Mouse (Mus musculus) midbrain, embryonic 13.5 days (tissue): ENCODE measurements at regions not wholly inside any gene's neighbourhood (a gene's known extent, or its start where the extent isn't known, plus 50 kb on each side); places are given as distances from the start of the nearest gene placed in this dataset.

Source experiments
- ATAC-seq: fragments of 200-750 bp; cut with Nextera tagmentation; 2 replicates; pipeline ENCODE4 v1.8.0; 2017; ENCODE audit warnings: mild to moderate bottlenecking, moderate TSS enrichment, moderate library complexity
- H3K27ac ChIP-seq: fragments of 300-500 bp; sonication (generic); 2 replicates; pipeline ENCODE4 v1.5.1; 2015; ENCODE audit warnings: inconsistent platforms, mild to moderate bottlenecking, moderate library complexity
- H3K27me3 ChIP-seq: fragments of 300-500 bp; sonication (generic); 2 replicates; pipeline ENCODE4 v1.6.1; 2015; ENCODE audit warnings: mild to moderate bottlenecking, inconsistent platforms
- H3K36me3 ChIP-seq: fragments of 300-500 bp; sonication (generic); 2 replicates; pipeline ENCODE4 v1.6.1; 2015; ENCODE audit warnings: mild to moderate bottlenecking, inconsistent platforms
- H3K4me1 ChIP-seq: fragments of 300-500 bp; sonication (generic); replicated peaks from 2 replicates; pipeline ENCODE4 v1.6.1; 2015; ENCODE audit warnings: inconsistent platforms
- H3K4me2 ChIP-seq: fragments of 300-500 bp; sonication (generic); replicated peaks from 2 replicates; pipeline ENCODE4 v1.6.1; 2015; ENCODE audit warnings: moderate library complexity, mild to moderate bottlenecking, inconsistent platforms
- H3K4me3 ChIP-seq: fragments of 300-500 bp; sonication (generic); replicated peaks from 2 replicates; pipeline ENCODE4 v1.5.1; 2015; ENCODE audit warnings: mild to moderate bottlenecking, inconsistent platforms
- H3K9ac ChIP-seq: fragments of 300-500 bp; sonication (generic); replicated peaks from 2 replicates; pipeline ENCODE4 v1.6.1; 2015; ENCODE audit warnings: mild to moderate bottlenecking, inconsistent platforms
- H3K9me3 ChIP-seq: fragments of 300-500 bp; sonication (generic); 2 replicates; pipeline ENCODE4 v1.6.1; 2016; ENCODE audit warnings: mild to moderate bottlenecking, inconsistent platforms
- WGBS: fragments of 180-500 bp; shearing (Covaris S2); methylation state at CpG from one replicate; pipeline ENCODE4 v1.1.7; 2015; 5-methylcytosine and 5-hydroxymethylcytosine counted together

GRCm38 (mm10) chr2:170277182-170277767 lies 129.4 kb upstream of the Zfp217 start:
- WGBS, result 85% methylated on average over 18 of the region's 18 CpGs
- H3K36me3 ChIP-seq, result no peaks in the 10 kb centered on the region
- H3K27me3 ChIP-seq, result no peaks in the 10 kb centered on the region
- no peak overlapping the region for H3K4me3 ChIP-seq
- no peaks in the 10 kb centered on the region for H3K9me3 ChIP-seq
- no peak overlapping the region for H3K27ac ChIP-seq
- no peaks in the 10 kb centered on the region for H3K4me1 ChIP-seq
- no peak for ATAC-seq
- no peak overlapping the region for H3K4me2 ChIP-seq
- H3K9ac ChIP-seq, result no peak overlapping the region

- Histone ChIP-seq H3K4me2 (no peak overlapping the region), H3K36me3 (no peaks in the 10 kb centered on the region), H3K4me1 (no peaks in the 10 kb centered on the region), H3K27me3 (no peaks in the 10 kb centered on the region), H3K4me3 (no peak overlapping the region), H3K27ac (no peak overlapping the region), H3K9ac (no peak overlapping the region), H3K9me3 (no peaks in the 10 kb centered on the region)
- 74% methylated on average over 4 of the region's 4 CpGs for WGBS
- ATAC-seq, result no peak
Observed at GRCm38 (mm10) chr2:170275687-170276086, 127.8 kb upstream of the Zfp217 start.

GRCm38 (mm10) chr2:170269926-170270577 lies 122.1 kb upstream of the Zfp217 start:
- Histone ChIP-seq H3K4me1 (peaks cover 15% of the 10 kb centered on the region), H3K27ac (no peak overlapping the region), H3K4me2 (no peak overlapping the region), H3K9ac (no peak overlapping the region), H3K9me3 (no peaks in the 10 kb centered on the region), H3K36me3 (no peaks in the 10 kb centered on the region), H3K4me3 (no peak overlapping the region), H3K27me3 (no peaks in the 10 kb centered on the region)
- 84% methylated on average over 11 of the region's 11 CpGs for WGBS
- no peak for ATAC-seq

GRCm38 (mm10) chr2:170268080-170268479 lies 120.2 kb upstream of the Zfp217 start:
- Histone ChIP-seq H3K36me3 (no peaks in the 10 kb centered on the region), H3K4me3 (no peak overlapping the region), H3K9ac (no peak overlapping the region), H3K27me3 (no peaks in the 10 kb centered on the region), H3K9me3 (no peaks in the 10 kb centered on the region), H3K4me2 (no peak overlapping the region), H3K4me1 (peaks cover 20% of the 10 kb centered on the region), H3K27ac (no peak overlapping the region)
- WGBS, result 48% methylated on average over 8 of the region's 8 CpGs
- ATAC-seq, result no peak

GRCm38 (mm10) chr2:170267152-170267551 lies 119.2 kb upstream of the Zfp217 start:
- WGBS, result 4% methylated on average over 12 of the region's 12 CpGs
- no peaks in the 10 kb centered on the region for H3K9me3 ChIP-seq
- no peak overlapping the region for H3K9ac ChIP-seq
- peak overlapping the region; percentile 21 for H3K4me3 ChIP-seq
- H3K4me1 ChIP-seq, result peaks cover 20% of the 10 kb centered on the region
- peak overlapping the region; percentile 46 for H3K4me2 ChIP-seq
- no peak for ATAC-seq
- no peaks in the 10 kb centered on the region for H3K27me3 ChIP-seq
- H3K36me3 ChIP-seq, result no peaks in the 10 kb centered on the region
- no peak overlapping the region for H3K27ac ChIP-seq

GRCm38 (mm10) chr2:170266407-170267101 lies 118.7 kb upstream of the Zfp217 start:
- no peak overlapping the region for H3K9ac ChIP-seq
- peak overlapping the region; percentile 46 for H3K4me2 ChIP-seq
- no peaks in the 10 kb centered on the region for H3K9me3 ChIP-seq
- ATAC-seq, result no peak
- no peaks in the 10 kb centered on the region for H3K27me3 ChIP-seq
- H3K4me1 ChIP-seq, result peaks cover 20% of the 10 kb centered on the region
- H3K4me3 ChIP-seq, result peak overlapping the region; percentile 21
- WGBS, result 9% methylated on average over 16 of the region's 16 CpGs
- H3K27ac ChIP-seq, result no peak overlapping the region
- no peaks in the 10 kb centered on the region for H3K36me3 ChIP-seq

GRCm38 (mm10) chr2:170263594-170263993 lies 115.7 kb upstream of the Zfp217 start:
- Histone ChIP-seq H3K27me3 (no peaks in the 10 kb centered on the region), H3K27ac (no peak overlapping the region), H3K9me3 (no peaks in the 10 kb centered on the region), H3K4me1 (peaks cover 20% of the 10 kb centered on the region), H3K4me2 (no peak overlapping the region), H3K36me3 (no peaks in the 10 kb centered on the region), H3K9ac (no peak overlapping the region), H3K4me3 (no peak overlapping the region)
- ATAC-seq, result no peak
- WGBS, result 64% methylated on average over 4 of the region's 4 CpGs

GRCm38 (mm10) chr2:170261191-170261590 lies 113.3 kb upstream of the Zfp217 start:
- no peak overlapping the region for H3K4me3 ChIP-seq
- no peak for ATAC-seq
- no peak overlapping the region for H3K9ac ChIP-seq
- WGBS, result 94% methylated on average over 2 of the region's 2 CpGs
- H3K36me3 ChIP-seq, result no peaks in the 10 kb centered on the region
- H3K4me1 ChIP-seq, result peaks cover 5% of the 10 kb centered on the region; the same call in 1 of the 2 replicates
- no peaks in the 10 kb centered on the region for H3K9me3 ChIP-seq
- H3K4me2 ChIP-seq, result no peak overlapping the region
- no peaks in the 10 kb centered on the region for H3K27me3 ChIP-seq
- H3K27ac ChIP-seq, result no peak overlapping the region

GRCm38 (mm10) chr2:170259662-170260457 lies 112.0 kb upstream of the Zfp217 start:
- WGBS, result 96% methylated on average over 10 of the region's 10 CpGs
- H3K36me3 ChIP-seq, result no peaks in the 10 kb centered on the region
- H3K4me1 ChIP-seq, result peaks cover 5% of the 10 kb centered on the region; the same call in 1 of the 2 replicates
- no peak overlapping the region for H3K27ac ChIP-seq
- H3K9me3 ChIP-seq, result no peaks in the 10 kb centered on the region
- no peaks in the 10 kb centered on the region for H3K27me3 ChIP-seq
- H3K9ac ChIP-seq, result no peak overlapping the region
- no peak overlapping the region for H3K4me3 ChIP-seq
- H3K4me2 ChIP-seq, result no peak overlapping the region
- no peak for ATAC-seq

GRCm38 (mm10) chr2:170258367-170258766 lies 110.5 kb upstream of the Zfp217 start:
- Histone ChIP-seq H3K4me2 (no peak overlapping the region), H3K36me3 (no peaks in the 10 kb centered on the region), H3K9ac (no peak overlapping the region), H3K27me3 (no peaks in the 10 kb centered on the region), H3K4me3 (no peak overlapping the region), H3K4me1 (peaks cover under 1% of the 10 kb centered on the region; the same call in 1 of the 2 replicates), H3K9me3 (no peaks in the 10 kb centered on the region), H3K27ac (no peak overlapping the region)
- no peak for ATAC-seq
- WGBS, result 80% methylated on average over 13 of the region's 13 CpGs

- Histone ChIP-seq H3K36me3 (no peaks in the 10 kb centered on the region), H3K4me1 (no peaks in the 10 kb centered on the region), H3K27ac (no peak overlapping the region), H3K9ac (no peak overlapping the region), H3K4me3 (no peak overlapping the region), H3K9me3 (no peaks in the 10 kb centered on the region), H3K27me3 (no peaks in the 10 kb centered on the region), H3K4me2 (no peak overlapping the region)
- 87% methylated on average over 5 of the region's 5 CpGs for WGBS
- ATAC-seq, result no peak
Observed at GRCm38 (mm10) chr2:170257671-170258235, 109.8 kb upstream of the Zfp217 start.
